Mouse (Mus musculus) intestine, embryonic 15.5 days (tissue): ENCODE results near the gene Ctxn2. TPM values are rescaled to one million over a fixed set of nuclear protein-coding genes. Genes with fewer than 3 reads are reported as not detected.

ENCODE experiments used
- polyA plus RNA-seq: library from polyadenylated mRNA; unstranded; fragments of >200 nt; fragmentation: Nextera tagmentation; extraction: Ambion mirVana; gene quantifications from 2 replicates; pipeline ENCODE4 v1.2.1, GENCODE M21; 2015

Gene Ctxn2
- polyA plus RNA-seq, 1 experiment from 2014 or later: not detected

Other genes with a start within 250 kb of the Ctxn2 start
- 1.4 and 2.1 TPM in 2 replicates for gene Slc24a5, start 68.6 kb upstream of the Ctxn2 start, polyA plus RNA-seq
- 64.1 and 77.4 TPM in 2 replicates for gene Myef2, start 13.0 kb upstream of the Ctxn2 start, polyA plus RNA-seq
- gene Slc12a1, start 15.8 kb downstream of the Ctxn2 start, polyA plus RNA-seq: not detected in 2 replicates
- gene Dut, start 110.5 kb downstream of the Ctxn2 start, polyA plus RNA-seq: 119 and 134 TPM in 2 replicates